ENCODE assay signal across 15 mouse cellular contexts in genomic region chr6:28986756-28987155, GRCm38 (mm10).
"Had no signal": no experiment of that assay in that cellular context is flagged by ENCODE, and none has a peak within 500 bp of the region (broad histone marks: within the 10 kb centered on the region; RNA-seq: fewer than 3 reads in every experiment).

No protein-coding gene starts in this region.

- H3K36me3 ChIP-seq: liver, embryonic 13.5 days; midbrain, embryonic 13.5 days; neural tube, embryonic 13.5 days; stomach, embryonic 15.5 days had no signal

- ATAC-seq: midbrain, embryonic 16.5 days had no signal

- DNase-seq: kidney, postnatal 25 days; layer of hippocampus, adult 9-11 months; liver, embryonic 13.5 days; lung, adult 2 months; lung, postnatal 14 days; lung, postnatal 4 days; thymus, postnatal 25 days had no signal

- H3K27ac ChIP-seq: kidney, postnatal 0 days; layer of hippocampus, adult 2 months; left cerebral cortex, adult 2 months; liver, embryonic 13.5 days; midbrain, embryonic 13.5 days; neural tube, embryonic 13.5 days; stomach, embryonic 15.5 days had no signal

- H3K4me2 ChIP-seq: liver, embryonic 13.5 days; midbrain, embryonic 13.5 days; neural tube, embryonic 13.5 days; stomach, embryonic 15.5 days had no signal

- H3K9ac ChIP-seq: liver, embryonic 13.5 days; midbrain, embryonic 13.5 days; neural tube, embryonic 13.5 days; stomach, embryonic 15.5 days had no signal

- H3K4me3 ChIP-seq: layer of hippocampus, adult 2 months; left cerebral cortex, adult 2 months; liver, embryonic 13.5 days; midbrain, embryonic 13.5 days; myocyte; neural tube, embryonic 13.5 days; stomach, embryonic 15.5 days had no signal

- H3K4me1 ChIP-seq: liver, embryonic 13.5 days; stomach, embryonic 15.5 days had no signal

- H3K9me3 ChIP-seq: liver, embryonic 13.5 days; midbrain, embryonic 13.5 days; neural tube, embryonic 13.5 days; stomach, embryonic 15.5 days had no signal
